Mouse (Mus musculus): ENCODE measurements at regions not wholly inside any gene's neighbourhood (a gene's known extent, or its start where the extent isn't known, plus 50 kb on each side); places are given as distances from the start of the nearest gene placed in this dataset.

GRCm38 (mm10) chr1:94701688-94702087, 611.7 kb upstream of the Fam174a start:
- TF ChIP-seq CTCF (IDR thresholded peaks at IDR 0.05; ENCODE audit: low read depth, low read length) (no peak), GATA1 (IDR thresholded peaks at IDR 0.05; ENCODE audit: borderline replicate concordance, low read length) (no peak), POLR2AphosphoS5 (IDR thresholded peaks at IDR 0.05; ENCODE audit: insufficient replicate concordance, low read depth, low read length) (no peak), TAL1 (conservative IDR thresholded peaks at IDR 0.05; ENCODE audit: low read depth, low read length) (no peak), GATA2 (IDR thresholded peaks at IDR 0.05; ENCODE audit: borderline replicate concordance, low read depth, low read length) (no peak)
